Mouse (Mus musculus) heart, postnatal 14 days (tissue): ENCODE measurements around the gene Nfia. TPM values are rescaled to one million over a fixed set of nuclear protein-coding genes. Genes with fewer than 3 reads are reported as not detected.
A peak's percentile ranks its signal among the peaks of the same experiment; 100 is the strongest.

Experiments
- DNase-seq, 2 experiments: peaks; one replicate each; pipeline ENCODE4 v3.0.0; 2021 to 2022
- intact Hi-C: fragments of 180-260 bp; cut with DNase I; formaldehyde crosslinking; loops from one replicate; pipeline ENCODE4 v1.15.1; 2025
- total RNA-seq, 2 experiments: library from RNA; stranded (reverse); gene quantifications; 2 replicates each; pipeline ENCODE4 v1.2.3; 2021

Nfia gene
- total RNA-seq, 2 experiments from 2014 or later = 159 to 170 TPM

- DNase-seq = no peak
- intact Hi-C loops = no loop called here
These were observed 34.4 kb downstream of the Nfia start for GRCm38 (mm10) chr4:97806924-97807323.

- DNase-seq = no peak
- intact Hi-C loops = no loop called here
These were observed 36.4 kb downstream of the Nfia start for GRCm38 (mm10) chr4:97808885-97809284.

GRCm38 (mm10) chr4:97809582-97810295 lies 37.2 kb downstream of the Nfia start:
- intact Hi-C loops = no loop called here
- DNase-seq = no peak

DNA sequence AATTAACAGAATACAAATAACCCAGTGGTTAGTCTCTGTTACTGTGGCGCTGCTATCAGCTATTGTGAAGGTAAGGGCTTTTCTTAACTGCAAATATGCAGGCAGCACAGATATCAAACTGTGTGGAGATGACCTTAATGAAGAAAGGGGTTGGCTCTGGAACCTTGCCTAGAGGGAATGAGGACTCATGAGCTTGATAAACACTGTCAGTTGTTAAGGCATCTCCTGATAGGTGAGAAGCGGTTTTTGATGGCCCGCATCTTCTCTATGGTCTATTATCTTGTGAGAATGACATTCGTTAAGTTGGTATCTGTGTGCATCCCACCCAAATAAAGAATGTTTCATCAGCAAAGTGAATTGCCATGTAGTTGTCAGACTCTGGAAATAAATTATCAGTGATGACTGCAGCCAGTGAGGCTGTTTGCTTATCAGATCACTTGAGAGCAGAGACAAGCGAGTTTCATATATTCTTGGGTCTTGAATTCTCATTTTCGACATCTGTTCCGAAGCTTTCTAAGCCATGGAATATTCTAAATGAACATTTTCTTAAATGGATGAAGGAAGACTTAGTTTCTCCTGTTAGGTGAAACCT lies 37.9 kb downstream of the Nfia start:
- no peak for DNase-seq
- intact Hi-C loops = no loop called here

GRCm38 (mm10) chr4:97813035-97813434 lies 40.5 kb downstream of the Nfia start:
- DNase-seq = no peak
- intact Hi-C loops = no loop called here

GRCm38 (mm10) chr4:97813996-97814395 lies 41.5 kb downstream of the Nfia start:
- DNase-seq = no peak
- intact Hi-C loops = no loop called here

DNA sequence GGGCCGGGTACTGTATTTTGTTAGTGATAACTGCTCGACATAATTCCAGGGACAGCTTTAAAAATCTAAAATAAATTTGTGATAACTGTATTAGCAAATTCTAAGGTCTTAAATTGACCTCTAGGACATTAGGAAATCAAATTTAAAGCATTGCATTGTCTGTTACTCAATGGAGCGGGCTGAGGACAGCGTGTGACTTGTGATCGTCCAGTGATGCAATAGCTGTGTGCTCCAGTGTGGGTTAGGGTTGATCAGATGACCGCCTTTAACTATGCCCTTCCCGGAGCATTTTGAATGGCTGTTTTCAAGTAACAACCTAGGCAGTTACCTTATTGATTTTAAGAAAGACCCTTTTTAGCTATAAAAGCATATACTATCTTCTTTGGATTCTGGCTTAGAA lies 42.0 kb downstream of the Nfia start:
- intact Hi-C loops = no loop called here
- no peak for DNase-seq

DNA sequence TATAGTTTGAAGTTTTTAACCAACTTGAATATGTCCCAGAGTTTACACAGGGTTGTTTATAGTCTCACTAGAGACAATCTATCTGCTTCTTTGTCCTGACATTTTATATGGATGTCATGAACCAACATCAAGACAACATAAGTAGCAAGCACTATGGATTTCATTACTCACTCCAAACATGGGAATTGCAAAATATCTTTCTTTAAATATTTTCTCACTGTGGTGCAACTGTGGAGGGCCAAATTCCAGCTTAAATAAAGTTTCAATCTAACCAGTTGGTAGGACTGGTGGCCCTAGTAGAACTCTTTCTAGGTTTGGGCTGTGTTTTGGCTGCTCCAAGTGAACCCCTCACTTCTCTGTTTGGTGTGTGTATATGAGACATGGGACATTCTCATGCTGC lies 43.5 kb downstream of the Nfia start:
- no peak for DNase-seq
- intact Hi-C loops = loop anchor here (5.0 kb wide), 1 partner anchor 39 kb away; the partner anchor contains the start of gene E130114P18Rik

GRCm38 (mm10) chr4:97816753-97817152 lies 44.2 kb downstream of the Nfia start:
- intact Hi-C loops = loop anchor here (5.0 kb wide), 1 partner anchor 39 kb away; the partner anchor contains the start of gene E130114P18Rik
- DNase-seq = no peak

DNA sequence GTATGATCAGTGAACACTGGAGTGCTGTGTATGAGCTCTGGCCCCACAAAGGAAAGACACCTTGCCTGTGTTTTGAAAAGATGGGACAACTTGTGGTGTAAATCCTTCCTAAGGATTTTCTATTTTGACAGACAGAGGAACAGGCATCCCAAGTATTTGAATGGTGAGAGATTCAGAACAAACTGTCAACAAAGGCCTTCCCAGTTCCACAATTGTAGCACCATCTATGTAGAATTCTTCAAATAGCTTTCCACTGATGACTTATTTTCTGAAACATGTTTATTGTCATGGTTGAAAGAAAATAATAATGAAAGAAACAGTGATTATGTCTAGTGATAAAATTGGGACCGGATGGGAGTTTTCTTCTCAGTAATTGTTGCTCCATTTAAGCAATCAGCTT lies 45.2 kb downstream of the Nfia start:
- intact Hi-C loops = loop anchor here (5.0 kb wide), 1 partner anchor 40 kb away; the partner anchor contains the start of gene E130114P18Rik
- DNase-seq = no peak

DNA sequence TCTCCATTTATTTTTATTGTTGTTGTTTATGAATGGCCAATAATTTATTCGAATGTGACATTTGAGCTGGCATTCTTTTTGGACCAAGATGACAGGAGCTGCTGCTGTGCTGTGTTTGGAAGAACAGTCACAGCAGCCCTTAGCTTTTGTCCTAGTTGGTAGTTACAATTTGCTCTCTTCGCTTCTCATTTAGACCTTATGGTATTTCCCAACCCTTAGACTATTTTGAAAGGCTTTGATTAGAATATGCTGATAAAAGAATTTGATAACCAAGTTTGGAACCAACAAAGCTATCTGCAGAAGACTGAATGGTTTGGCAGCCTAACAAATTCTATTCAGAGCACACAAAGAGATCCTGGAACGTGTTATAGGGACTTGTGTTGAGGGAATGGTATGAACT lies 46.0 kb downstream of the Nfia start:
- no peak for DNase-seq
- intact Hi-C loops = loop anchor here (5.0 kb wide), 1 partner anchor 41 kb away; the partner anchor contains the start of gene E130114P18Rik

- no peak for DNase-seq
- intact Hi-C loops = loop anchor here (5.0 kb wide), 1 partner anchor 42 kb away; the partner anchor contains the start of gene E130114P18Rik
These were observed 46.6 kb downstream of the Nfia start for GRCm38 (mm10) chr4:97819101-97819500.

DNA sequence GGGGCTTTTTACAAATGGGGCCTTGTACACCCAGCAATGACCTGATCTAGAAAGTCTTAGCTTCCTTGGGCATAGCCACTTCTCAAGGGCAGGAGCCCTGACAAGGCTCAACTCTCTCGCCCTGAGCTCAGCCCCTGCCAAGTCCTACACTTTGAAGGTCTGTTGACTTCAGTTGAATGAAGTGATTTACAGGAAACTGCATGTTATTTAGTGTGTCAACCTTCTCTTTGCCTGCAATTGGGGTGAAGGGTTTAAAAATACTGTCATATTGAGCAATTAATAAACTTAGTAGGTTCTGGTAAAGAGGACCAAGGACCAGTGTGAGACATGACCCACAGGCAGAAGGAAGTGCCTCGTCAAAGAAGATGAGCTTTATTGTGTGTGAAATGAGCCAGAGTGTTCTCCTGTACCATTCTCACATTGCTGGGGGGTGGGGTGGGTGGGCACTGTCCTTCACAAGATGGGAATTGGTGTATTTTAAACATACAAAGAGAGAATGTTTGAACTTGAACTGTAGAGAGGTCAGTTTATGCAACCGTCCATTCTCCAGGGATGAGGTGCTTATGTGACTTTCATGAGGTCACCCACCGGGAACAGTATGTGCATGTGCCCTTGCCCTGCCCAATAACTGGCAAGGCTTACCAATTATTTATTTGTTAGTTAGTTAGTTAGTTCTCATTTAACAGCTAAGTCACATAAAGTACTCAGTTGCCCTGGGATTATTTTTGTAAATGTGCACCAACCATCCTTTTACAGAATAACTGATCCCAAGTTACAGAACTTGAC lies 48.1 kb downstream of the Nfia start:
- no peak for DNase-seq
- intact Hi-C loops = no loop called here

DNA sequence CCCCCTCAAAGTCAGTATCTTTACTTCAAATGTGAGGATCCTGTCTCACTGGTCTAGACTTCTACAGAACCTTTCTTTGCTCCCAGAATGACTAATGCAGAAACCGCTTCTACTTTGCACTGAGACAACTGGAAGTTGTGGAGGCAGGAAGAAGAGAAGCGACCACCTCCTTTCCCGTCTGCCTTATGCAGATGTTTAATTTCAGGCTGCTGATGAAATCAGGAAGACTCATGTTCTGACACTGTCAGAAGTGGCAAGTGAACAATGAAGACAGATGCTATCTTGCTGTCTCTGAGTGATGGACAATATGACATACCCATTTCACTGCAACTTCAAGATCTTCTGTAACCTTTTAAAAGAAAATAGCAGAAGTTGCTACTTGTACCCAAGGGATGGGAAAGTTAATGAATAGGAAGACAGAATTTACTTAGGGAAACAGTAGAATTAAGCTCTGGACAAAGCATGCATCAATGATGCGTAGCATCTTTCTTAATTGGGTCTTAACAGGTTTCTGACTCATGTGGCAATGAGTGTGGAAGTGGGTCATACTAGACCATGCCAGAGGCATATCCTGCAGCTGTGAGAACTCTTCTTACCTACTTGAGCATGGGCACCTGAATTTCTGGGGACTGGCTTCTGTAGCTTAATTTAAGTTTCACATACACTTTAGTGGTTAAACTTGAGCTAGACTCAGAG lies 49.2 kb downstream of the Nfia start:
- DNase-seq = no peak
- intact Hi-C loops = no loop called here

GRCm38 (mm10) chr4:97823512-97823911 lies 51.0 kb downstream of the Nfia start:
- no peak for DNase-seq
- intact Hi-C loops = no loop called here

DNA sequence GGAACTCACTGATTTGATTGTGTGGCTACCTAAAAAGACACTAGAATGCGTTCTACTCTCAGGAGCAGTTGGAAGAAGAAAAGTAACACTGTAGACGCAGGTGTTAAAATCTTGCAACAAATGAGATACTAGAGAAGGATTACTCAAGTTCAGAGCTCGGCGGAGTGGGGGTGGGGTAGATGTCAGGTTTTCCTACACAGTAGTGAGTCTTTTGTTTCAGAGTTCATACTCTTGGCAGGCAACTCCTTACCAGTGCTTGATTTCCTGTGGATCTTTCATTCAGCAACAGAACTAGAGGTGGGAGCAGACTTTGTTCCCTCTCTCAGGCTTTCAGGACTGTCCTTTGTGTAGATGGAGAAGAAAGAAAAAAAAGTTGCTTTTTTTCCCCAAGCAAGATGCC lies 51.9 kb downstream of the Nfia start:
- peak in 1 of 2 experiments; percentile 49 for DNase-seq
- intact Hi-C loops = no loop called here

GRCm38 (mm10) chr4:97825432-97825831 lies 52.9 kb downstream of the Nfia start:
- intact Hi-C loops = no loop called here

DNA sequence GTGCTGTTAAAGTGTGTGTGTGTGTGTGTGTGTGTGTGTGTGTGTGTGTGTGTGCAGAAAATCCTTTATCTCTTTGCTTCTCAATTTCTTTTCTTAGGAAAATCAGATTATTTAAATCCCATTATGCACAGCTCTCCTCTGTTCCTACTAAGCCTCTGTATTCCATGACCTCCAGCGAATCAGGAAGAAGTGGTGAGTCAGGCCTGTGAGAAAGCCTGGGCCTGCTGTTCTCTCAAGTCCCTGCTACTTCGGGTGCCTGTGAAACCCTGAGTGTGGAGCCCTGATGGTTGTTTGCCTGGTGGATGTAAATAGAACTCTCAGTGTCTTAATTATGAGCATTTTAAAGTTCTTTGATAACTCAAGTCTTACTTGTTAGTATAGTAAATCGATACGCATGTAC lies 53.3 kb downstream of the Nfia start:
- intact Hi-C loops = no loop called here
- no peak for DNase-seq

More at GRCm38 (mm10) chr4:97825432-97825831, 52.9 kb downstream of the Nfia start:
- no peak for DNase-seq

DNA sequence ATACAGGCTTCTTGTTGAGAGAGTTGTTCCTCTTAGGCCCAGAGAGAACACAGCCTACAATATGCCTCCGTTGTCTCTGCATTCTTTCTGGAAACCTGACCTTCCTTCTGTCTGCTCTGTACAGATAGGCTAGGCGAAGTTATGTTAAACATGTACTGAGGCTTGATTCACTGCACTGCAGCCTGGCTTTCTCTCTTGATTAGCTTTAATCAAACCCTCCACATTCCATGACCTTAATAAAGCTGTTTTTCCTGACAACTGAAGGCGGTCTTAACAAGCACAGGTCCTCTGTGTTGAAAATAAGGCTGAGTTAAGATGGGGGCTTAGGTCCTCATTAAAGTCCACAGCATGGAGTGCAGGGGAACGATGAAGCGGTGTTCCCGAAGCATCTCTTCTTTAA lies 54.6 kb downstream of the Nfia start:
- intact Hi-C loops = no loop called here

DNA sequence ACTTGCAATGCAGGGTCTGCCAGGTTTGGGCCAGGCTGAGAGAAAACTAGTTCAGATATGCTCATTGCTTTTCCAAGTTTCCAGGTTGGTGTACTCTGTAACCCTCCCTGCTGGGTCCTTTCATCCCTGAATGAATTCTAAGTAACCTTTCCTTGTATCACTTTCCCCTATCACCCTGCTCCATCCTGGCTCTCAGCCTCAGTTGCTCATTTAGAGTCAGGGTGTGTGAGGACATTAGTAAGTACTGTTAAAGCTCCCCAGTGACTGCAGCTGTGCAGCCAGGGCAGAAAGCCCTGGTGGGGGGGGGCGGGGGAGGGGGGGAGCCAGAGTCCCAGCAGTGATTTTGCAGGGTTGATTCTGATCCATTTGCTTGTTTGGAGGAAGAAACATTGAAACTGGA lies 56.0 kb downstream of the Nfia start:
- no peak for DNase-seq
- intact Hi-C loops = no loop called here

More for the DNA sequence above, 54.6 kb downstream of the Nfia start:
- no peak for DNase-seq
